Mouse (Mus musculus): ENCODE results near the gene Chmp4b. TPM values are rescaled to one million over a fixed set of nuclear protein-coding genes. Genes with fewer than 3 reads are reported as not detected.

The Chmp4b gene
- polyA plus RNA-seq, 1 experiment from 2014 or later, result 18.4 TPM

GRCm38 (mm10) chr2:154723473-154723872 lies 72.0 kb downstream of the Chmp4b start:
- Histone ChIP-seq H3K36me3 (ENCODE audit: control insufficient read depth, insufficient read depth, low read length) (no peaks in the 10 kb centered on the region), H3K9me3 (ENCODE audit: control insufficient read depth, low read depth, low read length) (no peaks in the 10 kb centered on the region), H3K4me1 (ENCODE audit: control insufficient read depth, insufficient read depth, low read length) (0 out of 2 replicates have a peak, but pooled peaks cover 4% of the 10 kb centered on the region), H3K4me3 (ENCODE audit: low read depth, low read length) (no peak overlapping the region), H3K9ac (replicated peaks; ENCODE audit: low read depth, low read length) (no peak overlapping the region), H3K27ac (ENCODE audit: low read length) (no peak overlapping the region), H3K27me3 (ENCODE audit: control insufficient read depth, insufficient read depth, low read length) (no peaks in the 10 kb centered on the region), H3K4me2 (replicated peaks; ENCODE audit: low read depth, low read length) (no peak overlapping the region)
- no peak for ATAC-seq (ENCODE audit: insufficient number of reproducible peaks, insufficient read depth, low FRiP score, low read depth)
- 83% methylated on average over 4 of the region's 4 CpGs for WGBS

- Histone ChIP-seq H3K36me3 (ENCODE audit: control insufficient read depth, insufficient read depth, low read length) (no peaks in the 10 kb centered on the region), H3K4me2 (replicated peaks; ENCODE audit: low read depth, low read length) (no peak overlapping the region), H3K4me3 (ENCODE audit: low read depth, low read length) (no peak overlapping the region), H3K9ac (replicated peaks; ENCODE audit: low read depth, low read length) (no peak overlapping the region), H3K27me3 (ENCODE audit: control insufficient read depth, insufficient read depth, low read length) (no peaks in the 10 kb centered on the region), H3K27ac (ENCODE audit: low read length) (peak overlapping the region; percentile 56; the same call in 1 of the 2 replicates), H3K4me1 (ENCODE audit: control insufficient read depth, insufficient read depth, low read length) (peaks cover 12% of the 10 kb centered on the region; the same call in 1 of the 2 replicates), H3K9me3 (ENCODE audit: control insufficient read depth, low read depth, low read length) (no peaks in the 10 kb centered on the region)
- 40% methylated on average over 3 of the region's 3 CpGs for WGBS
- no peak for ATAC-seq (ENCODE audit: insufficient number of reproducible peaks, insufficient read depth, low FRiP score, low read depth)
Observed at GRCm38 (mm10) chr2:154729737-154730136, 78.2 kb downstream of the Chmp4b start.

GRCm38 (mm10) chr2:154730841-154731240 lies 79.3 kb downstream of the Chmp4b start:
- Histone ChIP-seq H3K9me3 (ENCODE audit: control insufficient read depth, low read depth, low read length) (no peaks in the 10 kb centered on the region), H3K36me3 (ENCODE audit: control insufficient read depth, insufficient read depth, low read length) (no peaks in the 10 kb centered on the region), H3K27me3 (ENCODE audit: control insufficient read depth, insufficient read depth, low read length) (no peaks in the 10 kb centered on the region), H3K27ac (ENCODE audit: low read length) (no peak overlapping the region), H3K4me1 (ENCODE audit: control insufficient read depth, insufficient read depth, low read length) (peaks cover 12% of the 10 kb centered on the region; the same call in 1 of the 2 replicates), H3K4me2 (replicated peaks; ENCODE audit: low read depth, low read length) (no peak overlapping the region), H3K4me3 (ENCODE audit: low read depth, low read length) (no peak overlapping the region), H3K9ac (replicated peaks; ENCODE audit: low read depth, low read length) (no peak overlapping the region)
- 79% methylated on average over 3 of the region's 3 CpGs for WGBS
- no peak for ATAC-seq (ENCODE audit: insufficient number of reproducible peaks, insufficient read depth, low FRiP score, low read depth)

GRCm38 (mm10) chr2:154731916-154732315 lies 80.4 kb downstream of the Chmp4b start:
- Histone ChIP-seq H3K9ac (replicated peaks; ENCODE audit: low read depth, low read length) (no peak overlapping the region), H3K4me3 (ENCODE audit: low read depth, low read length) (no peak overlapping the region), H3K27me3 (ENCODE audit: control insufficient read depth, insufficient read depth, low read length) (no peaks in the 10 kb centered on the region), H3K9me3 (ENCODE audit: control insufficient read depth, low read depth, low read length) (no peaks in the 10 kb centered on the region), H3K4me1 (ENCODE audit: control insufficient read depth, insufficient read depth, low read length) (peaks cover 12% of the 10 kb centered on the region; the same call in 1 of the 2 replicates), H3K27ac (ENCODE audit: low read length) (no peak overlapping the region), H3K4me2 (replicated peaks; ENCODE audit: low read depth, low read length) (no peak overlapping the region), H3K36me3 (ENCODE audit: control insufficient read depth, insufficient read depth, low read length) (no peaks in the 10 kb centered on the region)
- WGBS, result 59% methylated on average over 2 of the region's 2 CpGs
- ATAC-seq (ENCODE audit: insufficient number of reproducible peaks, insufficient read depth, low FRiP score, low read depth), result no peak

GRCm38 (mm10) chr2:154732503-154733141 lies 81.1 kb downstream of the Chmp4b start:
- no peak overlapping the region for H3K27ac ChIP-seq (ENCODE audit: low read length)
- no peak for ATAC-seq (ENCODE audit: insufficient number of reproducible peaks, insufficient read depth, low FRiP score, low read depth)

GRCm38 (mm10) chr2:154734977-154735376 lies 83.5 kb downstream of the Chmp4b start:
- peaks cover 4% of the 10 kb centered on the region; the same call in 1 of the 2 replicates for H3K4me1 ChIP-seq (ENCODE audit: control insufficient read depth, insufficient read depth, low read length)
- 61% methylated on average over 9 of the region's 9 CpGs for WGBS
- H3K9ac ChIP-seq (replicated peaks; ENCODE audit: low read depth, low read length), result no peak overlapping the region
- H3K4me3 ChIP-seq (ENCODE audit: low read depth, low read length), result no peak overlapping the region
- no peak for ATAC-seq (ENCODE audit: insufficient number of reproducible peaks, insufficient read depth, low FRiP score, low read depth)
- no peak overlapping the region for H3K4me2 ChIP-seq (replicated peaks; ENCODE audit: low read depth, low read length)
- H3K36me3 ChIP-seq (ENCODE audit: control insufficient read depth, insufficient read depth, low read length), result no peaks in the 10 kb centered on the region
- no peaks in the 10 kb centered on the region for H3K27me3 ChIP-seq (ENCODE audit: control insufficient read depth, insufficient read depth, low read length)
- no peaks in the 10 kb centered on the region for H3K9me3 ChIP-seq (ENCODE audit: control insufficient read depth, low read depth, low read length)
- no peak overlapping the region for H3K27ac ChIP-seq (ENCODE audit: low read length)

More at GRCm38 (mm10) chr2:154732503-154733141, 81.1 kb downstream of the Chmp4b start:
- Histone ChIP-seq H3K4me1 (ENCODE audit: control insufficient read depth, insufficient read depth, low read length) (peaks cover 12% of the 10 kb centered on the region; the same call in 1 of the 2 replicates), H3K9ac (replicated peaks; ENCODE audit: low read depth, low read length) (no peak overlapping the region), H3K27me3 (ENCODE audit: control insufficient read depth, insufficient read depth, low read length) (no peaks in the 10 kb centered on the region), H3K9me3 (ENCODE audit: control insufficient read depth, low read depth, low read length) (no peaks in the 10 kb centered on the region), H3K36me3 (ENCODE audit: control insufficient read depth, insufficient read depth, low read length) (no peaks in the 10 kb centered on the region), H3K4me3 (ENCODE audit: low read depth, low read length) (no peak overlapping the region), H3K4me2 (replicated peaks; ENCODE audit: low read depth, low read length) (no peak overlapping the region)
- 80% methylated on average over 9 of the region's 9 CpGs for WGBS

- Histone ChIP-seq H3K4me2 (replicated peaks; ENCODE audit: low read depth, low read length) (no peak overlapping the region), H3K9me3 (ENCODE audit: control insufficient read depth, low read depth, low read length) (no peaks in the 10 kb centered on the region)
Observed at GRCm38 (mm10) chr2:154735416-154735815, 83.9 kb downstream of the Chmp4b start.

GRCm38 (mm10) chr2:154735986-154736385 lies 84.5 kb downstream of the Chmp4b start:
- H3K9ac ChIP-seq (replicated peaks; ENCODE audit: low read depth, low read length), result no peak overlapping the region
- no peak overlapping the region for H3K4me2 ChIP-seq (replicated peaks; ENCODE audit: low read depth, low read length)
- H3K27ac ChIP-seq (ENCODE audit: low read length), result no peak overlapping the region
- H3K36me3 ChIP-seq (ENCODE audit: control insufficient read depth, insufficient read depth, low read length), result no peaks in the 10 kb centered on the region
- no peaks in the 10 kb centered on the region for H3K9me3 ChIP-seq (ENCODE audit: control insufficient read depth, low read depth, low read length)
- 0 out of 2 replicates have a peak, but pooled peaks cover under 1% of the 10 kb centered on the region for H3K4me1 ChIP-seq (ENCODE audit: control insufficient read depth, insufficient read depth, low read length)
- ATAC-seq (ENCODE audit: insufficient number of reproducible peaks, insufficient read depth, low FRiP score, low read depth), result no peak
- H3K4me3 ChIP-seq (ENCODE audit: low read depth, low read length), result no peak overlapping the region
- 62% methylated on average over 7 of the region's 7 CpGs for WGBS
- no peaks in the 10 kb centered on the region for H3K27me3 ChIP-seq (ENCODE audit: control insufficient read depth, insufficient read depth, low read length)

More at GRCm38 (mm10) chr2:154735416-154735815, 83.9 kb downstream of the Chmp4b start:
- H3K4me3 ChIP-seq (ENCODE audit: low read depth, low read length), result no peak overlapping the region
- no peaks in the 10 kb centered on the region for H3K27me3 ChIP-seq (ENCODE audit: control insufficient read depth, insufficient read depth, low read length)
- peaks cover 4% of the 10 kb centered on the region; the same call in 1 of the 2 replicates for H3K4me1 ChIP-seq (ENCODE audit: control insufficient read depth, insufficient read depth, low read length)
- WGBS, result 43% methylated on average over 7 of the region's 7 CpGs
- ATAC-seq (ENCODE audit: insufficient number of reproducible peaks, insufficient read depth, low FRiP score, low read depth), result no peak
- no peak overlapping the region for H3K27ac ChIP-seq (ENCODE audit: low read length)
- H3K36me3 ChIP-seq (ENCODE audit: control insufficient read depth, insufficient read depth, low read length), result no peaks in the 10 kb centered on the region
- no peak overlapping the region for H3K9ac ChIP-seq (replicated peaks; ENCODE audit: low read depth, low read length)

Measured in stomach, embryonic 14.5 days (tissue).